Mouse (Mus musculus) forebrain, embryonic 14.5 days (tissue): ENCODE results near the gene Phf2. TPM values are rescaled to one million over a fixed set of nuclear protein-coding genes. Genes with fewer than 3 reads are reported as not detected.

Experiments
- ATAC-seq: fragments of 200-750 bp; cut with Nextera tagmentation; 2 replicates; pipeline ENCODE4 v1.8.0; 2017; ENCODE audit warnings: mild to moderate bottlenecking, moderate library complexity
- DNase-seq: peaks from one replicate; pipeline ENCODE4 v3.0.0-alpha.2; 2015; ENCODE audit warnings: low spot score
- H3K27ac ChIP-seq: fragments of 300-500 bp; sonication (generic); 2 replicates; pipeline ENCODE4 v1.5.1; 2014; ENCODE audit warnings: low read depth, mild to moderate bottlenecking, control low read depth, low read length, moderate library complexity
- H3K27me3 ChIP-seq: fragments of 300-500 bp; sonication (generic); replicated peaks from 2 replicates; pipeline ENCODE4 v1.6.1; 2014; ENCODE audit warnings: low read length, control low read depth, mixed read lengths; ENCODE audit not compliant: control insufficient read depth, insufficient read depth
- H3K36me3 ChIP-seq: fragments of 300-500 bp; sonication (generic); 2 replicates; pipeline ENCODE4 v1.6.1; 2014; ENCODE audit warnings: low read length, control low read depth; ENCODE audit not compliant: control insufficient read depth, insufficient read depth
- H3K4me1 ChIP-seq: fragments of 300-500 bp; sonication (generic); 2 replicates; pipeline ENCODE4 v1.6.1; 2014; ENCODE audit warnings: antibody characterized with exemption, low read length, control low read depth; ENCODE audit not compliant: control insufficient read depth, insufficient read depth
- H3K4me2 ChIP-seq: fragments of 300-500 bp; sonication (generic); 2 replicates; pipeline ENCODE4 v1.6.1; 2014; ENCODE audit warnings: mild to moderate bottlenecking, control low read depth, low read length
- H3K4me3 ChIP-seq: fragments of 300-500 bp; sonication (generic); 2 replicates; pipeline ENCODE4 v1.5.1; 2014; ENCODE audit warnings: low read depth, low read length, control low read depth
- H3K9ac ChIP-seq: fragments of 300-500 bp; sonication (generic); 2 replicates; pipeline ENCODE4 v1.6.1; 2014; ENCODE audit warnings: mild to moderate bottlenecking, low read length, control low read depth, moderate library complexity
- H3K9me3 ChIP-seq: fragments of 300-500 bp; sonication (generic); replicated peaks from 2 replicates; pipeline ENCODE4 v1.6.1; 2016; ENCODE audit warnings: low read length, control low read depth, mixed read lengths; ENCODE audit not compliant: control insufficient read depth
- WGBS: fragments of 180-500 bp; shearing (Covaris S2); extraction: QIAGEN DNeasy Blood & Tissue Kit; methylation state at CpG from one replicate; pipeline ENCODE4 v1.1.7; 2014; 5-methylcytosine and 5-hydroxymethylcytosine counted together
- polyA plus RNA-seq: library from polyadenylated mRNA; unstranded; fragments of >200 nt; fragmentation: Nextera tagmentation; extraction: Ambion mirVana; gene quantifications from 2 replicates; pipeline ENCODE4 v1.2.1, GENCODE M21; 2014

Phf2 gene
- polyA plus RNA-seq, 1 experiment from 2014 or later, result 10.6 TPM

- no peak overlapping the region for H3K9ac ChIP-seq
- H3K9me3 ChIP-seq, result no peaks in the 10 kb centered on the region
- DNase-seq (no peak), ATAC-seq (no peak)
- no peak overlapping the region for H3K27ac ChIP-seq
- H3K4me1 ChIP-seq, result no peaks in the 10 kb centered on the region
- H3K36me3 ChIP-seq, result no peaks in the 10 kb centered on the region
- no peaks in the 10 kb centered on the region for H3K27me3 ChIP-seq
- no peak overlapping the region for H3K4me2 ChIP-seq
- WGBS, result 76% methylated on average over 15 of the region's 15 CpGs
- H3K4me3 ChIP-seq, result no peak overlapping the region
Observed at GRCm38 (mm10) chr13:48756769-48757168, 114.2 kb downstream of the Phf2 start.

Other genes starting within 250 kb of the Phf2 start
- 12.7 and 18.8 TPM in 2 replicates for gene Ptpdc1, start 245.5 kb downstream of the Phf2 start, polyA plus RNA-seq
- not detected in 2 replicates for gene Barx1, start 208.1 kb downstream of the Phf2 start, polyA plus RNA-seq
- gene Fam120a, start 96.9 kb upstream of the Phf2 start, polyA plus RNA-seq, result 17.8 and 18.7 TPM in 2 replicates